Mouse (Mus musculus): ENCODE measurements around the gene Gm42906. TPM values are rescaled to one million over a fixed set of nuclear protein-coding genes. Genes with fewer than 3 reads are reported as not detected.

Gm42906 gene
- polyA plus RNA-seq, 1 experiment = not detected

GRCm38 (mm10) chr5:151293591-151293990, 134.4 kb downstream of the Gm42906 start:
- TF ChIP-seq POLR2A (IDR thresholded peaks at IDR 0.05; ENCODE audit: borderline replicate concordance, extremely low read depth, insufficient read depth, insufficient read length, poor library complexity, severe bottlenecking) = no peak
- no peak for TF ChIP-seq CTCF (IDR thresholded peaks at IDR 0.05; ENCODE audit: borderline replicate concordance, extremely low read depth, insufficient read depth, insufficient read length)
- DNase-seq (ENCODE audit: low read depth) = no peak

- TF ChIP-seq POLR2A (IDR thresholded peaks at IDR 0.05; ENCODE audit: borderline replicate concordance, extremely low read depth, insufficient read depth, insufficient read length, poor library complexity, severe bottlenecking) = no peak
- peak; percentile 63 for TF ChIP-seq CTCF (IDR thresholded peaks at IDR 0.05; ENCODE audit: borderline replicate concordance, extremely low read depth, insufficient read depth, insufficient read length)
- DNase-seq (ENCODE audit: low read depth) = no peak
These were observed 135.7 kb downstream of the Gm42906 start for GRCm38 (mm10) chr5:151292310-151292709.

- TF ChIP-seq POLR2A (IDR thresholded peaks at IDR 0.05; ENCODE audit: borderline replicate concordance, extremely low read depth, insufficient read depth, insufficient read length, poor library complexity, severe bottlenecking) (no peak), CTCF (IDR thresholded peaks at IDR 0.05; ENCODE audit: borderline replicate concordance, extremely low read depth, insufficient read depth, insufficient read length) (no peak)
- DNase-seq (ENCODE audit: low read depth) = no peak
These were observed 141.6 kb downstream of the Gm42906 start for GRCm38 (mm10) chr5:151286331-151286730.

GRCm38 (mm10) chr5:151279531-151279930, 148.4 kb downstream of the Gm42906 start:
- no peak for TF ChIP-seq POLR2A (IDR thresholded peaks at IDR 0.05; ENCODE audit: borderline replicate concordance, extremely low read depth, insufficient read depth, insufficient read length, poor library complexity, severe bottlenecking)
- TF ChIP-seq CTCF (IDR thresholded peaks at IDR 0.05; ENCODE audit: borderline replicate concordance, extremely low read depth, insufficient read depth, insufficient read length) = no peak
- no peak for DNase-seq (ENCODE audit: low read depth)

GRCm38 (mm10) chr5:151277927-151278326, 150.0 kb downstream of the Gm42906 start:
- DNase-seq (ENCODE audit: low read depth) = no peak
- TF ChIP-seq CTCF (IDR thresholded peaks at IDR 0.05; ENCODE audit: borderline replicate concordance, extremely low read depth, insufficient read depth, insufficient read length) (no peak), POLR2A (IDR thresholded peaks at IDR 0.05; ENCODE audit: borderline replicate concordance, extremely low read depth, insufficient read depth, insufficient read length, poor library complexity, severe bottlenecking) (no peak)

GRCm38 (mm10) chr5:151275986-151276385, 152.0 kb downstream of the Gm42906 start:
- no peak for TF ChIP-seq POLR2A (IDR thresholded peaks at IDR 0.05; ENCODE audit: borderline replicate concordance, extremely low read depth, insufficient read depth, insufficient read length, poor library complexity, severe bottlenecking)
- no peak for TF ChIP-seq CTCF (IDR thresholded peaks at IDR 0.05; ENCODE audit: borderline replicate concordance, extremely low read depth, insufficient read depth, insufficient read length)
- DNase-seq (ENCODE audit: low read depth) = no peak

GRCm38 (mm10) chr5:151274265-151274664, 153.7 kb downstream of the Gm42906 start:
- DNase-seq (ENCODE audit: low read depth) = no peak
- TF ChIP-seq POLR2A (IDR thresholded peaks at IDR 0.05; ENCODE audit: borderline replicate concordance, extremely low read depth, insufficient read depth, insufficient read length, poor library complexity, severe bottlenecking) = no peak
- no peak for TF ChIP-seq CTCF (IDR thresholded peaks at IDR 0.05; ENCODE audit: borderline replicate concordance, extremely low read depth, insufficient read depth, insufficient read length)

- DNase-seq (ENCODE audit: low read depth) = no peak
- TF ChIP-seq CTCF (IDR thresholded peaks at IDR 0.05; ENCODE audit: borderline replicate concordance, extremely low read depth, insufficient read depth, insufficient read length) = no peak
- TF ChIP-seq POLR2A (IDR thresholded peaks at IDR 0.05; ENCODE audit: borderline replicate concordance, extremely low read depth, insufficient read depth, insufficient read length, poor library complexity, severe bottlenecking) = no peak
These were observed 157.1 kb downstream of the Gm42906 start for GRCm38 (mm10) chr5:151270815-151271214.

- no peak for TF ChIP-seq CTCF (IDR thresholded peaks at IDR 0.05; ENCODE audit: borderline replicate concordance, extremely low read depth, insufficient read depth, insufficient read length)
- no peak for TF ChIP-seq POLR2A (IDR thresholded peaks at IDR 0.05; ENCODE audit: borderline replicate concordance, extremely low read depth, insufficient read depth, insufficient read length, poor library complexity, severe bottlenecking)
- peak; percentile 75 for DNase-seq (ENCODE audit: low read depth)
These were observed 160.9 kb downstream of the Gm42906 start for GRCm38 (mm10) chr5:151266896-151267634.

GRCm38 (mm10) chr5:151261558-151261957, 166.4 kb downstream of the Gm42906 start:
- TF ChIP-seq CTCF (IDR thresholded peaks at IDR 0.05; ENCODE audit: borderline replicate concordance, extremely low read depth, insufficient read depth, insufficient read length) = no peak
- no peak for TF ChIP-seq POLR2A (IDR thresholded peaks at IDR 0.05; ENCODE audit: borderline replicate concordance, extremely low read depth, insufficient read depth, insufficient read length, poor library complexity, severe bottlenecking)
- DNase-seq (ENCODE audit: low read depth) = no peak

GRCm38 (mm10) chr5:151252213-151252612, 175.8 kb downstream of the Gm42906 start:
- DNase-seq (ENCODE audit: low read depth) = peak; percentile 39
- TF ChIP-seq POLR2A (IDR thresholded peaks at IDR 0.05; ENCODE audit: borderline replicate concordance, extremely low read depth, insufficient read depth, insufficient read length, poor library complexity, severe bottlenecking) = no peak
- TF ChIP-seq CTCF (IDR thresholded peaks at IDR 0.05; ENCODE audit: borderline replicate concordance, extremely low read depth, insufficient read depth, insufficient read length) = peak; percentile 11; the same call in 1 of the 2 replicates

- no peak for TF ChIP-seq CTCF (IDR thresholded peaks at IDR 0.05; ENCODE audit: borderline replicate concordance, extremely low read depth, insufficient read depth, insufficient read length)
- no peak for TF ChIP-seq POLR2A (IDR thresholded peaks at IDR 0.05; ENCODE audit: borderline replicate concordance, extremely low read depth, insufficient read depth, insufficient read length, poor library complexity, severe bottlenecking)
- DNase-seq (ENCODE audit: low read depth) = no peak
These were observed 176.3 kb downstream of the Gm42906 start for GRCm38 (mm10) chr5:151251656-151252055.

Measured in brain, embryonic 14.5 days (tissue).